Mouse (Mus musculus): ENCODE measurements at regions not wholly inside any gene's neighbourhood (a gene's known extent, or its start where the extent isn't known, plus 50 kb on each side); places are given as distances from the start of the nearest gene placed in this dataset.

GRCm38 (mm10) chr3:144012820-144013219, 192.2 kb downstream of the Lmo4 start:
- no peak for DNase-seq (ENCODE audit: low spot score)

DNA sequence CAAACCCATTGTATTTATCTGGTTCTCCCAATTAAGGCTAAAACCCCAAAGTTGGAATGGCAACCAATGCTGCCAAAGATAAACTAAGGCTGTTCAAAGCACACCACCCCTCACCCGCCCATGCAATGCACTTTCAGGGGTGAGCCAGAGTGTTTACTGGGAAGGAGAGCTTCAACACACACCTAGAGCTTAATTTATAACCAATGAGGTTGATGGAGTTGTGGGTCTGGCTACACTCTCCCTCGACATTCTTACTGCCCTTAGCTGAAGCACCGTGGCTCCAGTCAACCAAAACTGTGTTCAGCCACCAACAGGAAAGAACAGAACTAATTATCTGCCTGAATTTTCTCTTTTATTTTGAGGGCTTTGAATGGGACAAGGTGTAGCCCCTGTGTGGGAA, 192.8 kb downstream of the Lmo4 start:
- DNase-seq (ENCODE audit: low spot score): no peak

DNA sequence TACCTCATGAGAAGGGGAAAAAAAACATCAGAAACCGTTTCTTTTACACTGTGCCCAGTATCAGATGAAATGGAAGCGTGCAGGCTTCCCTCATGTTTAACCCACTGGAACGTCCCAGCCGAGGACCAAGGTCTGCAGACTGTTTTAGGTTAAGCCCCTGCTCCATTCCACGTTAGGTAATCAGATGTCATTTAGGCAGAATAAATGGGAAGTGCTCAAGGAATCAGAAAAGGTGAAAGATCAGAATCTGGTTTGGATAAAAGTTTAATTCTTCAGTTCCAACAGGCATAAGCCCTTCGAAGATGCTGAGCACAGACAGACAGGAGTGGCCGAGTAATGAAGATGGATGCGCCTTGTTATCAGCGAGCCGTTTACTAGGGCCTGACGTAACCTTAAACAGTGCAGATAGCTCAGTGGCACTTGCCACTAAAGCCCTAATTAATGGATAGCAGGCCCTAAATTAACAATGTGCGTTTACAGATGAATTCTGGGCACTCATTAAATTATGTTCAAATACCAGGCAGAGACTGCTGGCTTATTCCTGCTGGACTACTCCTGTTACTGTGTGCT, 193.5 kb downstream of the Lmo4 start:
- DNase-seq (ENCODE audit: low spot score): no peak

DNA sequence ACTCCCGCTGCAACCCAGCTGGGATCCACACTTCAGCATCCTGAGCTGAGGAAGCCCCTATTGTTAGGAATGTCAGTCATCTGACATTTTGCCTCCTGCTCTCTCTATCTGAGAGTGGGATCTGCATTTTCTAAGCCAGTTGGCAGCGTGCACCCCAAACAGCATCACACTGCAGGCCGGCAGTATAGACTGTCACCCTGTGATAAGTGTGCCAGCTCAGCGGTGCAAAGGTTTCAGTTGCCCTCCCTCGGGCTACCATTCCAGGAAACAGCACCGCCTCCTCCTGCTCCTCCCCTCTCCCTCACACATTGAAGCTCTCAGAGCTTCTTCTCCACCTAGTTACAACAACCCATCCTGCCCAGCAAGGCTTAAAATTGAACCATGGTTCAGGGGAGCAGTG, 194.5 kb downstream of the Lmo4 start:
- DNase-seq (ENCODE audit: low spot score): no peak

DNA sequence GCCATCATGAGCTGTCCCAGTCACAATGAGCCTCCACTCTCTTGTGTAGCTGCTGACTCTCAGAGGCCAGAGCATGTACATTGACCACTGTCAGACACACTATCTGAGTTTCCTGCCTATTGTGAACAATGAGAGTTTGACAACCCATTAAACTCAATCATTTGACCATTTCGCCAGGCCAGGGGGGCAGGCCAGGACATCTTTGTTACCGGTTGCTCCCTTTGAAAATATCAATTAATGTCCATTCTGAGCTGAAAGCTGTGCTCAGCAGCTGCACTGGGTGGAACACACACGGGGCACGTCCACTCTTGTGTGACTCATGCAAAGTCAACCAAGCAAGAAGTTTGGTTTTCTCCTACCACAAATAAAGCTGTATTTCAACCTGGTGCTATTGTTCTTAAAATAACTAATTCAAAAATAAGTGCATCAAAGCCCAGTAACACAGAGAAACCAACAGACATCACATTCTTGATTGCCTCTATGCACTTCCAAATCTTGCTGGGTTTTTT, 197.9 kb downstream of the Lmo4 start:
- DNase-seq (ENCODE audit: low spot score): no peak

DNA sequence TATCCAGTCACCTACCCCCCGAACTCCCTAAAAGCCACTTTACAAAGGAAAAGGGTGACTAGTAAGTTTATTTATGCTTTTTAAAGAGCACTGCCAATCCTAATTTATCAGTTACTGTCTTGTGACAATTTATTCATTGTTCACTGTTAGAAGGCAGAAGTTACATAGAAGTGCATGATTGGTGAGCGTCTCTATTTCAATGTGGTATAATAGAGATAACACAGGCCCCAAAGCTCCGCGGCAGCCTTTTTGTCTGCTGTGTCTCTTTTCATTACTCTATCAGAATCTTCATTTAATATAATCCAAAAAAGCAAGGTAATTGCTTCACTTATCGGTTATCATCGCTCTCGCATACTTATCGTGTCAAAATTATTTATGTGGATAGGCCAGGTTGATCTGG, 207.1 kb downstream of the Lmo4 start:
- DNase-seq (ENCODE audit: low spot score): no peak

- no peak for DNase-seq (ENCODE audit: low spot score)
Observed at GRCm38 (mm10) chr3:143995045-143995444, 210.0 kb downstream of the Lmo4 start.

- DNase-seq (ENCODE audit: low spot score): no peak
Observed at GRCm38 (mm10) chr3:143988991-143989390, 216.0 kb downstream of the Lmo4 start.

GRCm38 (mm10) chr3:143988037-143988436, 217.0 kb downstream of the Lmo4 start:
- no peak for DNase-seq (ENCODE audit: low spot score)

- DNase-seq (ENCODE audit: low spot score): no peak
Observed at GRCm38 (mm10) chr3:143986798-143987197, 218.2 kb downstream of the Lmo4 start.

DNA sequence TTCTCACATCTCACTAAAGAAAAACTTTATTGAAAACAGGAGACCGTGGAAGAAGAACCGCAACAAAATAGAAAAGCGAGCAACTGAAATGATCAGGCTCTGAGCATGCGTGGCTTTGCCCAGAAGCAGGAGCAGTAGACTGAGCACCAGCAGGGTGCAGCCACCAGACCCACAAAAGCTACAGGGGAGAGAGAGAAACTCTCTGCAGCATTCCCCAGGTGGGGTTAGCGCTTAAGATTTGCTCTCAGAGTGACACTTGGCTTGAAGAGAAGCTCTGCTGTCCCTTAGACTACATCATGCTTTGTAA, 218.9 kb downstream of the Lmo4 start:
- DNase-seq (ENCODE audit: low spot score): no peak

GRCm38 (mm10) chr3:143985349-143986199, 219.4 kb downstream of the Lmo4 start:
- DNase-seq (ENCODE audit: low spot score): no peak

DNA sequence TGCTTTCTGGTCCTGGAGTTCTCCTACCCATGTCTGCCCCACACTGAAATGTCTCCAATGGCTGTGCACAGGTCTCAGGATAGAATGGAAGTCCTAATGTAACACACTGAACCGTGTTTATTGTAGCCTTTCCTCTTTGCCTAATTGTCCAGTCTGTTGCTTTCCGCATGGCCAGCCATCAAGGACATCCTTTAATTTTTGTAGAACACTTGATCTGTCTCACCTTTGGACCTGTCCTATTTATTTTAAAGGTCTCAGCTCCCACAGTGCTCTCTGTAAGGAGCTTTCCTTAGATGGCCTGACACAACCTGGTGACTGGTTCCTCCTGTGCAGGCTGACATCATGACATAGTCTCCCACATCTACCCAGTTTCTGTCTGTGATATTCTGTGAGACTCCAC, 226.3 kb downstream of the Lmo4 start:
- no peak for DNase-seq (ENCODE audit: low spot score)

DNA sequence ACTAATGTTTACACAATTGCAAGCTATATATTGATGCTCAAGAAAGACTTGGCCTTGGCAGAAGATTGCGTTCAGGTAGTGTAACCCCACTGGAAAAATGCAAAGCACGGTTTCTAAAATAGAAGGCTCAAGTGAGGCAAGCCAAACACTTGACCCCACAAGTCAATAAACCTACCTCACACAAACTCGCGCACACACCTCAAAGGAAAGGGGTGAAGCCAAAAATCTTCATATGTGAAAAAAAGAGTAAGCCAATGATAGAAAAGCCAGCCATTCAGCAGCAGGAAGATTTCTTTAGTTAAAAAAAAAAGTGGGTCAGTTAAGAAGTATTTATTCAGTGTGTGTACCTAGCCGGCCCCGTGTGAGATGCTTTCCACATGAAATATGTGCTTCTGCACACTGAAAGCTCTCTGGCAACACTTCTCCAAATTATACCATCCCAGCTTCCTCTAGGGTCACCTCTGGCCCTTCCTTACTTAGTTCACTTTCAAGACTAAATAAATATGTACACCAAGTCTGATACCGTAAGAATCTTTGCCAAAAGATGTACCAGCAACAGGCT, 227.1 kb downstream of the Lmo4 start:
- peak; percentile 22 for DNase-seq (ENCODE audit: low spot score)

- no peak for DNase-seq (ENCODE audit: low spot score)
Observed at GRCm38 (mm10) chr3:143973582-143973981, 231.4 kb downstream of the Lmo4 start.

GRCm38 (mm10) chr3:143972351-143972750, 232.7 kb downstream of the Lmo4 start:
- DNase-seq (ENCODE audit: low spot score): no peak

DNA sequence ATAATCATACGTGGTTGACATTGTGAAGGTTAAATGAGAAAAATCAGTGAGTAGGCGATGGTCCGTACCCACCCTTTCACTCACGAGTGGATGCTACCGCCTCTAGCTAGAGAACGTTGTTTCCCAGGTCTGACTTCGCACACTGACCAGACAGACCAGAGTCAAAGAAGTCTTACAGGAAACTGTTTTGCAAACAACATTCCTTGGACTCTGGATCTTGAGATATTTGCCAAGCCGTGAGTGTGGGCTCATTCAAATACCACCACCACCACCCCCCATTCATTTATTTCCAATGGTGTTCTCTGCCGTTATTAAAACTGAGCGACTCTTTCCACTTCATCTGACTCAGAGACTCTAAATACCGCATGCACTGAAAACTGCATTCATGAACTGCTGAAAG, 234.2 kb downstream of the Lmo4 start:
- no peak for DNase-seq (ENCODE audit: low spot score)

GRCm38 (mm10) chr3:143955508-143955907, 249.5 kb downstream of the Lmo4 start:
- DNase-seq (ENCODE audit: low spot score): no peak

DNA sequence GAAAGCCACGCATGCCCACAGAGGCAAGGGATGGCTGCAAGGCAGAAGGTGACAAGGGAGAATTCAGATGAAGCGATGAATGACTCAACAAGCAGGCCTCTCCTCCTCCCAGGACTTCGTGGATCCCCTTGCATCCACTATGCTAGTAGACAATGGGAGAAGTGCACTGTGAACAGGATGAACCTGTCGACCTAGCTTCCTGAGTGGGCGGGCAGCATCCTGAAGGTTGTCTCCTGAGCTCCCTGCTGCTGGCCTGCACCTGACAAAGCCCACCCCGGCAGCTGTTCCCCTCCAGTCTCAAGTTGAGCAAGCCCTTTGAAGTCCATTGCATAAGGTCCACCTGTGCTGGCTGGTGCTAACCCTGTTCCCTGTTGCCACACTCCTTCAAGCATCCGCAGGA, 250.2 kb downstream of the Lmo4 start:
- peak; percentile 2 for DNase-seq (ENCODE audit: low spot score)

DNA sequence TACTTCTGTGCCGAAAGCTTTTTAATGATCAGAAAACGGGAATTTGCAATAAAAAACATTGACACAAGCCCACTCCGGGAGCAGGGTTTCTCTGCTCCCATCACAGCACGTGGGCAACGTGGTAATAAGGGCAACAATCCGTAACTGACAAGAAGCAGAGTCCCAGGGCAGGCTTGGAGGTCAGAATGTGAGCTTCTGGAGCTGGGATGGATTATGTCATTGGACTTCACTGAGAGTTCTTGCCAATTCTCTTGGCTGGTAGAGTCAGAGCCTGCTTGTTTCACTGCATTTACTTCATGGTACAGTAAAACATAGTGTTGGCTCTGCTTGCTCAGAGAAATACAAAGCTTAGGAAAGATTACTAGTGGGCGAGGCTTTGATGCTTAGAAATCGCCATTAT, 252.7 kb downstream of the Lmo4 start:
- no peak for DNase-seq (ENCODE audit: low spot score)

- no peak for DNase-seq (ENCODE audit: low spot score)
Observed at GRCm38 (mm10) chr3:143949656-143950055, 255.4 kb downstream of the Lmo4 start.

DNA sequence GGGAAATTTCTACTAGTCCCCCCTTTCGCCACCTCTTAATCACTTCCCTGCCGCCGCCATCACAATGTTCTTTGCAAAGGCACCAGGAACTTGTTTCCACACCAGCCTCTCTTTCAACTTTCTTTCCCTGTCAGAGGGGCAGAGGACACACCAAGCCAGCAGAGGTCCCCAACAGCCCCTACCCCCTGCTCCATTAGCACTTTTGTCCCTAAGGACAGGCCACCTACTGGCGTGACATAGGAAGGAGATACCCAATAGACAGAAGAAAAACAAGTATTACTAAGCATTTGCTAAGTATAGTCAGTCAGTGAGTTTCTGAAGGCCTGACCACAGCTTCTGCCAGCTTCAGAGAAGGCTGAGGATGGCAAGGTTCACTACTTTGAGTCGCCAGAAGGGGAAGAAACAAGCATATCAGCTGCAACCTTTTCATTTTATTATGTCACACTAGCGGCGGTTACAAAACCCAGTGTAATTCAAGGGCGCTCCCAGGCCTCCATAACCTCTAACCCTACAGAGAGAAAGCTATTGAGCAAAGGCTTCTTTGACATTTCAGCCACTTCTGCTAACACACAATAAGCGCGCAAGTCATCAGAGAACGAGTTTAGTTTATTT, 255.9 kb downstream of the Lmo4 start:
- DNase-seq (ENCODE audit: low spot score): peak; percentile 49

- DNase-seq (ENCODE audit: low spot score): no peak
Observed at GRCm38 (mm10) chr3:143947938-143948267, 257.1 kb downstream of the Lmo4 start.

All from lung, postnatal 25 days (tissue).